Comparison of ENCODE assay signal across 9 mouse cellular contexts in the genomic region with DNA sequence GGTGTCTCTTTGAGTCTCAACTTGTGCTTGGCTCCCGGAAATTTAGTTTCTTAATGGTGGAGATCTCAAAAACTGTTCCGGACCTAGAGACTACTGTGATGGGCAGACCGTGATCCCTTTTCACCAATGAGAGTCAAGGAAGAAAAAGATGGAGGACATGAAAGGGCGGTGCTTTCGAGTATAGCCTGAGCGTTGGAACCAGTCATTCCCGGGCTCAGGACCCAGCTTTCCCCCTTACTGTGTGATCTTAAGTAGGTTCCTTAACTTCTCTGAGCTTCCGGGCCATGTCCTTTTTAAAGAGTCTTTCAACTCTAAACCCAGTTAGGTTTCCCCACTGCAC. TPM values are rescaled to one million over a fixed set of nuclear protein-coding genes. Genes with fewer than 3 reads are reported as not detected.
DNase-seq lines count a peak whose midpoint lies in the region; ATAC-seq and TF ChIP-seq lines count a peak whose summit lies in the region.
"Had no signal": no experiment of that assay in that cellular context is flagged by ENCODE, and none has a peak within 500 bp of the region (broad histone marks: within the 10 kb centered on the region; RNA-seq: fewer than 3 reads in every experiment).

No protein-coding gene starts in this region.

- H3K4me3 ChIP-seq in spleen, adult 2 months (ENCODE audit: extremely low read depth, insufficient read depth, insufficient read length): peak overlapping the region; percentile 69
- peak overlapping the region; percentile 56 for H3K4me3 ChIP-seq in kidney, postnatal 0 days (replicated peaks; ENCODE audit: low read depth, low read length)
- H3K4me3 ChIP-seq in midbrain, embryonic 12.5 days: peak overlapping the region; percentile 62

- H3K27me3 ChIP-seq in spleen, adult 2 months (ENCODE audit: control insufficient read depth, insufficient read depth, low read length): peaks cover 4% of the 10 kb centered on the region
- no peaks in the 10 kb centered on the region for H3K27me3 ChIP-seq in kidney, postnatal 0 days (ENCODE audit: insufficient read depth, low read length)
- peaks cover 62% of the 10 kb centered on the region for H3K27me3 ChIP-seq in midbrain, embryonic 12.5 days

- H3K36me3 ChIP-seq in spleen, adult 2 months (ENCODE audit: control insufficient read depth, insufficient read depth, low read length): no peaks in the 10 kb centered on the region
- H3K36me3 ChIP-seq in kidney, postnatal 0 days (ENCODE audit: insufficient read depth, low read length): no peaks in the 10 kb centered on the region
- H3K36me3 ChIP-seq in midbrain, embryonic 12.5 days: no peaks in the 10 kb centered on the region
- H3K36me3 ChIP-seq: G1E had no signal

- H3K27ac ChIP-seq in spleen, adult 2 months (ENCODE audit: insufficient read depth, low read length): peak overlapping the region; percentile 68
- H3K27ac ChIP-seq in kidney, postnatal 0 days: peak overlapping the region; percentile 81
- no peak overlapping the region; the same call in 1 of the 2 replicates for H3K27ac ChIP-seq in midbrain, embryonic 12.5 days (replicated peaks)

- H3K4me1 ChIP-seq in spleen, adult 2 months (ENCODE audit: control insufficient read depth, insufficient read depth, insufficient read length): peaks cover 7% of the 10 kb centered on the region; the same call in 1 of the 2 replicates
- peaks cover 14% of the 10 kb centered on the region for H3K4me1 ChIP-seq in kidney, postnatal 0 days (replicated peaks; ENCODE audit: insufficient read depth, low read length)
- peaks cover 24% of the 10 kb centered on the region for H3K4me1 ChIP-seq in midbrain, embryonic 12.5 days

- H3K9ac ChIP-seq in kidney, postnatal 0 days (ENCODE audit: low read depth, low read length): peak overlapping the region; percentile 71
- H3K9ac ChIP-seq in midbrain, embryonic 12.5 days (replicated peaks): peak overlapping the region; percentile 70

- no peak for TF ChIP-seq CTCF in spleen, adult 2 months (IDR thresholded peaks at IDR 0.05; ENCODE audit: extremely low read depth, insufficient read depth, insufficient read length, insufficient replicate concordance)
- TF ChIP-seq CTCF in kidney, postnatal 0 days (IDR thresholded peaks at IDR 0.05; ENCODE audit: low read depth): no peak

- 14% methylated on average over 8 of the region's 8 CpGs for WGBS in spleen, adult 2 months
- WGBS in kidney, postnatal 0 days: 4% methylated on average over 8 of the region's 8 CpGs
- 1% methylated on average over 8 of the region's 8 CpGs for WGBS in midbrain, embryonic 12.5 days

- TF ChIP-seq POLR2A in spleen, adult 2 months (IDR thresholded peaks at IDR 0.05; ENCODE audit: low read depth, low read length): no peak

- DNase-seq in cerebellum, adult 18-20 months: peak; percentile 44 to 53
- no peak for DNase-seq in cerebellum, postnatal 25 days
- DNase-seq in spleen, adult 2 months (ENCODE audit: low read depth in 1 of 2, low spot score in 2 of 2): no peak
- no peak for DNase-seq in spleen, postnatal 10 days (ENCODE audit: low spot score in 2 of 2)
- DNase-seq in forelimb bud, embryonic 11.5 days (ENCODE audit: low read depth, low spot score): peak; percentile 58
- peak; percentile 83 for DNase-seq in kidney, postnatal 0 days (ENCODE audit: low spot score)
- DNase-seq in spleen, adult 12 weeks (ENCODE audit: low spot score): no peak

- H3K4me2 ChIP-seq in kidney, postnatal 0 days (ENCODE audit: low read length): peak overlapping the region; percentile 75
- H3K4me2 ChIP-seq in midbrain, embryonic 12.5 days (replicated peaks): peak overlapping the region; percentile 98

- ATAC-seq in kidney, postnatal 0 days (replicated peaks; ENCODE audit: low FRiP score, low read depth): peak; percentile 71
- ATAC-seq in midbrain, embryonic 12.5 days (ENCODE audit: low FRiP score, low read depth): peak; percentile 56

- no peaks in the 10 kb centered on the region for H3K9me3 ChIP-seq in kidney, postnatal 0 days (replicated peaks; ENCODE audit: low read length)
- no peaks in the 10 kb centered on the region for H3K9me3 ChIP-seq in midbrain, embryonic 12.5 days
- H3K9me3 ChIP-seq: G1E had no signal

RNA-seq across cellular contexts. Expression of a gene that starts 0.8 kb away (rescaled TPM):
- polyA plus RNA-seq in spleen, adult 2 months (2012; rRNA removed): 0.16 and 0.31 TPM in 2 replicates
- 0.55 and 0.68 TPM in 2 replicates for polyA plus RNA-seq in kidney, postnatal 0 days (2015; fragmentation: Nextera tagmentation; extraction: Ambion mirVana)
- polyA plus RNA-seq in midbrain, embryonic 12.5 days (2016; fragmentation: Nextera tagmentation; extraction: Ambion mirVana): 0.13 and 0.17 TPM in 2 replicates
- polyA plus RNA-seq: G1E had no signal

RNA-seq across cellular contexts. Expression of a gene that starts 6.8 kb away (rescaled TPM):
- 1.9 and 2.9 TPM in 2 replicates for polyA plus RNA-seq in spleen, adult 2 months (2012; rRNA removed)
- 111 and 114 TPM in 2 replicates for polyA plus RNA-seq in kidney, postnatal 0 days (2015; fragmentation: Nextera tagmentation; extraction: Ambion mirVana)
- 88.0 and 97.0 TPM in 2 replicates for polyA plus RNA-seq in midbrain, embryonic 12.5 days (2016; fragmentation: Nextera tagmentation; extraction: Ambion mirVana)
- polyA plus RNA-seq: G1E had no signal

RNA-seq across cellular contexts. Expression of a gene that starts 39.5 kb away (rescaled TPM):
- 0.04 TPM in 1 of 2 replicates, not detected in the other for polyA plus RNA-seq in spleen, adult 2 months (2012; rRNA removed)
- polyA plus RNA-seq in kidney, postnatal 0 days (2015; fragmentation: Nextera tagmentation; extraction: Ambion mirVana): 0.25 and 0.56 TPM in 2 replicates
- 0.06 and 0.68 TPM in 2 replicates for polyA plus RNA-seq in midbrain, embryonic 12.5 days (2016; fragmentation: Nextera tagmentation; extraction: Ambion mirVana)
- polyA plus RNA-seq: G1E had no signal

Comparison
In these comparisons a context has a peak if more than half of its experiments do, and no peak if none do; other contexts are left out.
1. DNase-seq: peak in cerebellum, adult 18-20 months (2 of 2), forelimb bud, embryonic 11.5 days (single experiment) and kidney, postnatal 0 days (single experiment); none in cerebellum, postnatal 25 days (0 of 2), spleen, adult 2 months (0 of 2), spleen, postnatal 10 days (0 of 2) and spleen, adult 12 weeks (single experiment).
2. RNA of a gene that starts 6.8 kb away (polyA plus RNA-seq): 111 to 114 TPM in kidney, postnatal 0 days and 88.0 to 97.0 TPM in midbrain, embryonic 12.5 days; 1.9 to 2.9 TPM in spleen, adult 2 months; every median in the first group is over 10 times any median in the second.
3. Peak in every context shown above with its lines, with median percentiles within 50 percentile points of each other: H3K4me3 ChIP-seq.